Mouse (Mus musculus) spleen, adult 2 months (tissue): ENCODE results near the gene Tcf25.

ENCODE experiments used
- CTCF ChIP-seq: fragments of 200-500 bp; IDR thresholded peaks from 2 replicates; pipeline ENCODE4 v1.5.1; 2011; ENCODE audit warnings: mild to moderate bottlenecking, inconsistent platforms; ENCODE audit not compliant: insufficient read depth, insufficient read length, insufficient replicate concordance; ENCODE audit errors: extremely low read depth
- POLR2A ChIP-seq: fragments of 200-500 bp; IDR thresholded peaks from 2 replicates; pipeline ENCODE4 v1.6.1; 2011; ENCODE audit warnings: low read depth, low read length, inconsistent platforms

GRCm38 (mm10) chr8:123410788-123411187, 37.2 kb downstream of the Tcf25 start:
- no peak for TF ChIP-seq POLR2A
- no peak for TF ChIP-seq CTCF
